Mouse (Mus musculus) kidney, postnatal 14 days (tissue): ENCODE data around the gene Ifnlr1.
A peak's percentile ranks its signal among the peaks of the same experiment; 100 is the strongest.
"Not testable (repeated sequence)": the region's sequence is repeated elsewhere in the genome, so short reads cannot be mapped to it uniquely, and the experiment has no call there.

Experiments
- DNase-seq: peaks from one replicate; pipeline ENCODE4 v3.0.0; 2022; ENCODE audit warnings: mixed read lengths

Gene Ifnlr1

GRCm38 (mm10) chr4:135685906-135686567 lies at the start of gene Ifnlr1:
Gene Ifnlr1 (plus strand): TSS chr4:135686287.
- DNase-seq, result peak; percentile 61

GRCm38 (mm10) chr4:135641302-135642079 lies 44.6 kb upstream of the Ifnlr1 start:
- not testable (repeated sequence) for DNase-seq

- no peak for DNase-seq
Observed at GRCm38 (mm10) chr4:135645022-135645637, 41.0 kb upstream of the Ifnlr1 start.

GRCm38 (mm10) chr4:135652966-135653607 lies 33.0 kb upstream of the Ifnlr1 start:
- peak; percentile 63 for DNase-seq

- no peak for DNase-seq
Observed at GRCm38 (mm10) chr4:135653956-135654355, 32.1 kb upstream of the Ifnlr1 start.

- DNase-seq, result peak; percentile 53
Observed at GRCm38 (mm10) chr4:135655499-135655898, 30.6 kb upstream of the Ifnlr1 start.

GRCm38 (mm10) chr4:135656094-135656589 lies 29.9 kb upstream of the Ifnlr1 start:
- DNase-seq, result peak; percentile 38

GRCm38 (mm10) chr4:135658484-135658883 lies 27.6 kb upstream of the Ifnlr1 start:
- DNase-seq, result no peak

GRCm38 (mm10) chr4:135658899-135659298 lies 27.2 kb upstream of the Ifnlr1 start:
- no peak for DNase-seq

- DNase-seq, result peak; percentile 34
Observed at GRCm38 (mm10) chr4:135661082-135661809, 24.8 kb upstream of the Ifnlr1 start.

GRCm38 (mm10) chr4:135661994-135662393 lies 24.1 kb upstream of the Ifnlr1 start:
- DNase-seq, result no peak

GRCm38 (mm10) chr4:135664656-135665055 lies 21.4 kb upstream of the Ifnlr1 start:
- no peak for DNase-seq

- DNase-seq, result peak; percentile 52
Observed at GRCm38 (mm10) chr4:135666192-135666975, 19.7 kb upstream of the Ifnlr1 start.

- DNase-seq, result peak; percentile 62
Observed at GRCm38 (mm10) chr4:135667266-135667844, 18.7 kb upstream of the Ifnlr1 start.

- no peak for DNase-seq
Observed at GRCm38 (mm10) chr4:135673507-135673906, 12.6 kb upstream of the Ifnlr1 start.

GRCm38 (mm10) chr4:135674993-135675392 lies 11.1 kb upstream of the Ifnlr1 start:
- no peak for DNase-seq

- DNase-seq, result no peak
Observed at GRCm38 (mm10) chr4:135676476-135676875, 9.6 kb upstream of the Ifnlr1 start.

- no peak for DNase-seq
Observed at GRCm38 (mm10) chr4:135679316-135679715, 6.8 kb upstream of the Ifnlr1 start.

GRCm38 (mm10) chr4:135681789-135682188 lies 4.3 kb upstream of the Ifnlr1 start:
- no peak for DNase-seq

GRCm38 (mm10) chr4:135683553-135683952 lies 2.5 kb upstream of the Ifnlr1 start:
- peak; percentile 64 for DNase-seq

GRCm38 (mm10) chr4:135684731-135685130 lies 1.4 kb upstream of the Ifnlr1 start:
- DNase-seq, result no peak
